Mouse (Mus musculus) C2C12 (cell line): ENCODE results near the gene Stbd1.

ENCODE experiments used
- CTCF ChIP-seq: IDR thresholded peaks from one replicate; pipeline ENCODE4 v1.5.1; 2011; ENCODE audit not compliant: control insufficient read depth, insufficient read depth, insufficient read length
- MAX ChIP-seq: IDR thresholded peaks from one replicate; pipeline ENCODE4 v1.6.1; 2011; ENCODE audit warnings: mild to moderate bottlenecking, control low read depth
- MYOD1 ChIP-seq: IDR thresholded peaks from one replicate; pipeline ENCODE4 v1.6.1; 2011; ENCODE audit warnings: low read depth; ENCODE audit not compliant: control insufficient read depth, insufficient read length
- USF1 ChIP-seq: IDR thresholded peaks from one replicate; pipeline ENCODE4 v1.6.1; 2011; ENCODE audit warnings: low read depth, mild to moderate bottlenecking, control low read depth, moderate library complexity

DNA sequence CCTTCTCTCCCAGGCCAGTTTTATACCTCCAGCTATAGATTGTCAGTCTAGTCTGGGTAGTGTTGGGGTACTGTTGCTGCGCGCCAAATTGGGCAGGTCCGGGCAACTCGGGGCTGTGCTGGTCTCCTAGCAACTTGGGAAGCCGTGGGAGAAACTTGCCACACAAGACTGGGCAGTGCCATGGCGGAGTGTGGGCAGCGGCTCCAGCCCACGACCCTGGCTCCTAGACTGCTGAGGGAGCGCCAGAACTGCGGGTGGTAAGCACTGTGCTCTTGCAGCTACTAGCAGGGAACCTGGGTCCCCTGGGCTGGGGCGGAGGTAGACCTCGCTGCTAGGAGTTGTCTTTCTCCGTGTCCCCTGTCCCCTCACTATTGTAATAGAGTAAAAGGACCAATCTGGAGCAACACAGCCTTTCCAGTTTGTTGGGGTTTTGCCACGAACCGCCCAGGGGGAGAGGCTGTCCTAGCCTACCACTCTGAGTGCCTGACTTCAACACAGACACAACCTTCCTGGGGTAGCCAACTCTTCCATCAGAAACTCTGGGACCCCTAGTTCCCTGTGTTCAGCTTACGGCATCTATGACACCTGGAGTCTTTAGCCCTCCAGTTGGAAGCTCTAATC, 47.8 kb upstream of the Stbd1 start, which contains the start of gene Fam47e:
- no peak for TF ChIP-seq CTCF
- TF ChIP-seq MAX = no peak
- TF ChIP-seq USF1 = no peak
- no peak for TF ChIP-seq MYOD1
